Mouse (Mus musculus): Measurements from ENCODE around the gene Sbp.
A peak's percentile ranks its signal among the peaks of the same experiment; 100 is the strongest.
"Not testable (repeated sequence)": the region's sequence is repeated elsewhere in the genome, so short reads cannot be mapped to it uniquely, and the experiment has no call there.

Gene Sbp

GRCm38 (mm10) chr17:23941372-23941771, at the start of gene Sbp:
TSS of gene Sbp (plus strand) at chr17:23941672.
- no peak for DNase-seq

DNA sequence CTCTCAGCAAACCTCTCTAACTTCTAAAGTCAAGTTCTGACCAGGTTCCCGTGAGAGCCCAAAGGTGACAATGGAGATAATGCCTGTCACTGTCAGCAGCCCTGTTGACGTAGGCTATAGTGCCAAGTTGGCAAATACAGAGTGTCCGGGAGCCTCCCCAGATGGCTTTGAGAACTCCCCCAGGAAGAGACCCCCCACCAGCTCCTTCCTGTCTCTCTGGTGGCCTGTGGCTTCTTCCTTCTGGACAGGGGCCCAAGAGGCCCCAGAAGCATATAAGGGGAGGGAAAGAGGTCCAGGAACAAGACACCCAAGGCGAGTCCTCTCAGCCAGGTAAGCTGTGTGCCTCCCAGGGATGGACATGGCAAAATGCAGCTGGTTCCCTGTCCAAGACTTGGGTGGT, 24.3 kb upstream of the Sbp start, which contains the start of gene Dcpp3:
Dcpp3 (plus strand) TSS at position 301 of the 400 bp plus-strand sequence.
- not testable (repeated sequence) for DNase-seq

GRCm38 (mm10) chr17:23924531-23925007, 16.9 kb upstream of the Sbp start:
- DNase-seq: peak; percentile 94

DNA sequence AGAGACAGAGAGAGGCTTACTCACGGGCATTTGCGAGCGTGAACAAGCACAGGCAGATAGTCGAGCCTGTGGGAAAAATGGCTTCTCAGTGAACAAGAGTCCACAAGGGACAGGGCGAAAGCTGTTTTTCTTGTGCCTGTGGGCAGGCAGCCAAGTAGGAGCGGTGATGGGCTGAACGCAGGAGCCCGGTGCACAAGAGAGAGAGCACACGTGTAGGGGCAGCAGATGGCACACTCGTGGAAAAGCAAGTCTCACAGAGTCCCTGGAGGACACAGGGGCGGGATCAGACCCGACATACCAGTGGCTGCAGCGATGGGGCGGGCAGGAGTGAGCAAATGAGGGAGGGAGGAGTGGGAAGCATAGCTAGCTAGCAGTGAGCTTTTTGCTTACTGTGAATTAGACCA, 16.4 kb upstream of the Sbp start:
- DNase-seq: peak; percentile 54 to 74

- DNase-seq: no peak
Observed at GRCm38 (mm10) chr17:23931157-23931556, 10.3 kb upstream of the Sbp start.

DNA sequence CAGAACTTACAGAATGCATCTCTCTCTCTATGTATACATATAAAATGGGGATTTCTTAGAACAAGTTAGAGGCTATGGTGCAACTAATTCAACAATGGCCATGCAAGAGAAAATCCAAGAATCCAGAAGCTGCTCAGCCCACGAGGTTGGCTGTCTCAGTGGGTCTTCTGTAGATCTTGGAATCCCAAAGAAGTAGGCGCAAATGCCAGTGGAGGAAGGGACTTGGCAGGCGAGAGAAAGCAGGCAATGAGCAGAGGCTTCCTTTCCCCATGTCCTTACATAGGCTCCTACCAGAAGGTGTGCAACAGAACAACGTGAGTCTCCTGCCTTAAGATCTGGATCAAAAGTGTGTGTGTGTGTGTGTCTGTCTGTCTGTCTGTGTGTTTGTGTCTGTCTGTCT, 6.0 kb downstream of the Sbp start:
- not testable (repeated sequence) for DNase-seq

DNA sequence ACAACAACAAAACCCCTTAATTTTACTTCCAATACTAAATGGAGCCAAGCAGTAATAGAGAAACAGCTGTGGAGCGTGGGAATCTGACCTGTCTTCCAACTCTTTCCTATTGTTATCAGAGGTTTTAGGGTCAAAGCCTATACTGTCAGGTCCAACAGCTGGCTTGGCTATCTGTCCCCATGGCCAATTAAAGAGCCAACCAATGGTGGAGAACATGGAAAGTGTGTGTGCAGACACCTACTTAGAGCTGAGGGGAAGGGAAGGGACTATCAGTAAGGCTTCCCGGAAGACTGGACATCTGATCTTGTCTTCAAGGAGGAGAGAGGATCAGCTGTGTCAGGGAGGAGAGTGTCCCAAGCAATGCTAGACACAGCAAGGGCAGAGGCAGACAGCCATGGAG, 7.6 kb downstream of the Sbp start:
- no peak for DNase-seq

DNA sequence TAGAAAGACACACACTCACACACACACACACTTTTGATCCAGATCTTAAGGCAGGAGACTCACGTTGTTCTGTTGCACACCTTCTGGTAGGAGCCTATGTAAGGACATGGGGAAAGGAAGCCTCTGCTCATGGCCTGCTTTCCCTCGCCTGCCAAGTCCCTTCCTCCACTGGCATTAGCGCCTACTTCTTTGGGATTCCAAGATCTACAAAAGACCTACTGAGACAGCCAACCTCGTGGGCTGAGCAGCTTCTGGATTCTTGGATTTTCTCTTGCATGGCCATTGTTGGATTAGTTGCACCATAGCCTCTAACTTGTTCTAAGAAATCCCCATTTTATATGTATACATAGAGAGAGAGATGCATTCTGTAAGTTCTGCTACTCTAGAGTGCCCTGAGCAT, 9.4 kb downstream of the Sbp start:
- not testable (repeated sequence) for DNase-seq

DNA sequence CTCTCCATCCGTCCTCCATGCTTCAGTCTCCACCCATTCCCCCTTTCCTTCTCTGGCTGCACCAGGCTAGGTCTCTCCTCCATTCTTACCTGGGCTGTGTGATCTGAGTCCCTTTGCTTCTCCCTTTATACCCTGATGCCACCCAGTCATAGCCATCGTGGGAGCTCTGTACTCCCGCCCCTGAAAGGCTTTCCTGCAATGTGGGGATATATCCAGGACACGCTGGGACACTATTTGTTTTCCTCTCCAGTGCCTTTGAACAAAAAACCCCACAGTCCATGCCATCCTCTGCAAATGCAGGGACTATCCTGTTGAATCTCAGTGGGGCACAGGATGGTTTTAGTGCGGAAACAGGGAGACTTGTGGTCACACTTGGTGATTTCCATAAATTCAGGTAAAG, 13.7 kb downstream of the Sbp start, which contains the start of gene Sbpl:
Sbpl (minus strand) TSS at position 101 of the 400 bp plus-strand sequence.
- no peak for DNase-seq

DNA sequence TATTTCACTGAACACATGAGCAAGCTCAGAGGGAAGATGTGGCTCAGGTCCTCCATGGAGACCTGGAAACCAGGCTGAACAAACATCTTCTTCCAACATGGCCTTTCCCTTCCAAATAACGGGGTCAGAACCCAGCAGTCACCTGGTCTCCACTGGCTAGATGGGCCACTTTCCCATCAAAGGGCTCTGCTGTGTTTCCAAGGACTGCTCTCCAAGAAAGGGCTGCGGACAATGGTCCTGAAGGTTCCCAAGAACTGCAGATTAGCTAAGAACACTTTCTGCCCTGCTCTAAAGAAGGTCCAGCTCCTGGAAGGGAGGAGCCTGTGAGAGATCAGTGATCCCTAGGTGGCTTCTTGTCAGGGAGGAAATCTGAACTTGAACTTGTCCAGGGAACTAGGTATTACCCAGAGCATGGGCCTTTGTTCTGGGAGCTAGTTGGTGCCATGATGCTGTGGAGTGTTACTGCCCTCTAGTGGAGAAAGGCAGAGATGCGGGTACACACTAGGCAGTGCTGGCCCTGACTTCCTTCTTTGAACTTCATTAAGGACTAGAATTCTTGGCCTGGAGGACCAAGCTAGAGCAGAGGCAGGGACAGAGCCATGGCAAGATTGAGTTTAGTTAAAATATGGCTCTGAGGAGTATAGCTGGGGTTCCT, 18.7 kb downstream of the Sbp start:
- peak; percentile 78 to 87 for DNase-seq

DNA sequence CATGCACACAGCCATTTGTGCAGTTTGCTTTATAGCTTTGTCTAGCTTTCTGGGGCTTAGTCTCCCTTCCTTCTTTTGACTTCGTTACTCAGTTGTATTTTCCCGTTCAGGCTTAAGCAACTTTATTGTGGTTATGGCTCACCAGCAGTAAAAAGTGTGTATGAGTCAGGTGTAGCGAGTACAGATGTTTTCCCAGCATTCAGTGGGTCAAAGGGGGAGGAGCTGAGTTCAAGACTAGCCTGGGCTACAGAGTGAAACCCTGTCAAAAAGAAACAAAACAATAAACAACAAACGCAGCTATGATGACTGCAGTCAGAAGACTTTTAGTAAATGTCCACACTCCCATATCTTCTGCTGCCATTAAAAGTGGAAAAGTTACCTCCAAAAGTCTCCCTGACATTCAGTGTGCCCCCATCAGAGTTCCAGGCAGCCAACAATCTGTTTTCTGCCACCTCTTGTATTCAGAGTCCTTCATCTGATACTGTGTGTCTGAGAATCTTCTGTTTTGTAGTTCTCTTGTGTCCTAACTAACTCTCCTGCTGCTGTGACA, 20.2 kb downstream of the Sbp start:
- no peak for DNase-seq

DNA sequence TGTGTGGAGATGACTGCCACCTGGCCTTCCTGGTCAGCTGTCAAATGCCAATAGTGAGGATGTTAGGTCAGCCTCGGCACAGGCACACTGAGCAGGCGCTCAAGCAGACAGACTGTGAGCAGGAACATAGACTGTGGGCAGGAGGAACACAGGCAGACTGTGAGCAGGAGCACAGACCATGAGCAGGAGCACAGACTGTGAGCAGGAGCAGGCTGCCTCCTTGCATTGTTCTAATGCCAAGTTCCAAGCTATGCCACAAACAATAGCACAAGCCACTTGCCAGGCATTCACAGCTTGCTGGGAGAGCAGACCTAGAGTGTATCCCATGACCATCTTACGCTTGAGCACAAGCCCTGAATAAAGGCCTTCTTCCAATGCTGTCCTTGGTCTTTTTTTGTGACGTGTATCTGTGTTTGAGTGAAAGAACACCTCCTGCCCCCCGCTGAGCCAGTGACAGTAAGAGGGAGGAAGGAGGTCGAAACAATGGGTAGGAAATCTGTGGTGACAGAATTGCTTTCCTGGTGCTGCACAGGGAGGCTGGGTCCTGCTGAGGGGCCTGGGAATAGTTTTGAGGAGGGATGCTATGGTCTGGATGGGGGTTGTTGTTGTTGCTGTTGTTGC, 24.4 kb downstream of the Sbp start:
- DNase-seq: no peak

- peak; percentile 42 to 61 for DNase-seq
Observed at GRCm38 (mm10) chr17:23966658-23967401, 25.4 kb downstream of the Sbp start.

DNA sequence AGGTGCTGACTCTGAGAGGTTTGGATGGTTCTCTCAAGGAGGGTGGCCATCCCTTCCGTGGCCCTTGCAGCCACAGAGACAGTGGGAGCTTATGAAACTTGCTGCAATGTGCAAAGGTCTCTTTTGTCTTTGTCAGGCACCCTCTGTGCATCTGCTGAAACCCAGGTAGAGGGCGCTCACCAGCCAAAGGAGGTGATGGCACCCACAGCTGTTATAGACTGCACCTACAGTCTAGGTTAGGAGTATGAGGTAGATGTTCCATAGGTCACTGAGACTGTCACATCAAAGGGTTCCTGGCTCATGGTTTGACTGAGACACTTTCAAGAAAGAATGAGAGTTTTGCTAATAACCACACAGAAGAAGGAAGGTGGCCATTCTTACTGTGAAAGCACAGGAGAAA, 27.3 kb downstream of the Sbp start:
- peak; percentile 49 to 66 for DNase-seq

DNA sequence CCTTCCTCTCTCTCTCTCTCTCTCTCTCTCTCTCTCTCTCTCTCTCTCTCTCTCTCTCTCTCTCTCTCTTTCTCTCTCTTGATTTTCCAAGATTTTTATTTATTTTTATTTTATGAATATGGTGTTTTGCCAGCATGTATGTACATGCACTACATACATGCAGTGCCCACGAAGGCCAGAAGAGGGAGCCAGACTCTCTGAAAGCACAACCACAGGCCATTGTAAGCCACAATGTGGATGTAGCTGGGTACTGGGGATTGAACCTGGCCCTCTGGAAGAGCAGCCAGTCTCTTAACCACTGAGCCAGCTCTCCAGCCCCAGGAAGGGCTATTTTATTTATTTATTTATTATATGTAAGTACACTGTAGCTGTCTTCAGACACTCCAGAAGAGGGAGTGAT, 27.8 kb downstream of the Sbp start:
- DNase-seq: peak; percentile 87 to 93

DNA sequence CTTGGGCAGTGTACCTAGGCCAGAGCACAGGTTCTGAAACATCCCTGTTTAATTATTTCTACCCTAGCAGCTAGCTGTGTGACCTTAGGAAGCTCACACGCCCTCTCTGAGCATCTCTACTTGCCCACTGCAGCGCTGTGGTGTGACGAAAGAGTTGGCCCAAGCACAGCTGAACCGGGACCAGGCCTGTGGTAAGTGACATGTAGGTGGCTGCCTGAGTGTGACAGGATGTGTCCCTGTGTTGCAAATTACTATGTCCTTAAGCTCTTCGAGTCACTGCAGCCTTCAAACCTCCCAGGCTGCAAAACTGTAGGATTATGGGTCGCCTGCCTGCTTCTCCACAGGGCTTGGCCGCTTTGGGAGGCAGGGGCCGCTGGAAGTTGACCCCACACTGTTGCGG, 29.8 kb downstream of the Sbp start:
- DNase-seq: no peak

DNA sequence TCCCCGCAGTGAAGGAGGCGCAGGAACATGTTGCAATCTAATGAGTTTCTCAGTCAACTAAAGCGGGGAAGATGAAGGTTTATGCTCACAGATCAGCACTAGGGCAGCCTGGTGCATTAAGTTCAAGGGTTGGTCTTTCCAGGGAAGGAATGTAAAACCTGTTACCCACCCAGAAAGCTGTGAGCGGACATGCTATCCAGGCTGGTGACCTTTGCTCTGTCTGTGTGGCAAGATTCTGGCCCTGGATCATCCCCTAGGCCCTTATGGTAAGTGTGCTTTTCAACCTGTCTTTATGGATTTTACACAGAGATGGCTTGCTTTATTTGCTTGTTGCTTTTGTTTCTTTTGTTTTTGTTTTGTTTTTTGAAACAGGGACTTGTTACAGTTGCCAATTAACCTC, 35.2 kb downstream of the Sbp start:
- peak; percentile 53 to 61 for DNase-seq

GRCm38 (mm10) chr17:23979471-23979870, 38.0 kb downstream of the Sbp start:
- no peak for DNase-seq

DNA sequence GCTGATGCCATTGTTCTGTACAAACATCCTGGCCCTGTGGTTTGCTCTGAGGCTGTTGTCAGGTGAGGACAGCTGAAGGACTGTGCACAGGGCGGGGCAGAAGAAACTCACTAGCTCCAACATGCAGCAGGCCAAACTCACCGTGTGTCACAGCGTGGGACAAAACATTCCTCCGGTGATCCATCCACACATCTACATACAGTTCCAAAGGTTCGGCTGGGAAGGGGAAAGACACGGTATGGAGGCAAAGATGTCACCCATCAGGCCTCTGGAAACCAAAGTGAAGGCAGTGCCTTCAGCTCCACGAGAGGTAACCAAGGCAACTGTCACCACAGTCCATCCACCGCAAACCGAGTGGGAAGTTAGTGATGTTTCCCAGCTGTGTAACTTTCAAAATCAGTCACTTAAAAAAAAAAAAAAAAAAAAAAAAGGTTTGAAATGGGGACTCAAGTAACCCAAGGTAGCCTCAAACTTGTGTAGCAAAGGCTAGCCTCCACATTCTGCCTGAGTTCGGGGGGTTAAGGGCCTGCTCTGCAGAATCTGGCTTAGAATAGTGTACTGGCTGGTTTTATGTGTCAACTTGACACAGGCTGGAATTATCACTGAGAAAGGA, 38.9 kb downstream of the Sbp start, which contains the start of gene Prss30:
Prss30 (minus strand) TSS at position 270 of the 613 bp plus-strand sequence.
- no peak for DNase-seq

- DNase-seq: peak; percentile 43 to 52
Observed at GRCm38 (mm10) chr17:23982912-23983311, 41.4 kb downstream of the Sbp start.

- DNase-seq: no peak
Observed at GRCm38 (mm10) chr17:23984989-23985388, 43.5 kb downstream of the Sbp start.

DNA sequence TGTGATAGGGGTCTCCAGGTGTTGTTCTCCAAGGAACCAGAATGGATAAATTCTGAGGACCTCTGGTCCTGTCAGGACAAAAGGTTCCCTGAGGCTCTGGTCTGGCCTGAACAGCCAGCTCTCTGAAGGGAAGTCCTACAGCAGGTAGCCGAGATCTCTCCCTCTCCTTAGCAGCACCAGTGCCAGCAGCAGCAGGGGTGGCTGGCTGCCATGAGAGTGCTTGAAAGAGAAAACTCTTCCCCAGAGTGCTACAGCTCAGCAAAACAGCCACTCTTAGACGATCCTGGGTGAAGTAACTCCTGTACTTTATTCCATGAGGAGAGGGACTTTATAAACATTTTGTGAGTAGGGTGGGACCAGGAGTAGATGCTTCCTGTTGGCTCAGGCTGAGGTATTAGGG, 48.3 kb downstream of the Sbp start:
- no peak for DNase-seq
